Mouse (Mus musculus): ENCODE data around the gene Cmya5.
A peak's percentile ranks its signal among the peaks of the same experiment; 100 is the strongest.

The Cmya5 gene

GRCm38 (mm10) chr13:93061311-93061710 lies 83.2 kb downstream of the Cmya5 start:
- DNase-seq = no peak

- no peak for DNase-seq
Observed at GRCm38 (mm10) chr13:93060437-93060836, 84.1 kb downstream of the Cmya5 start.

- no peak for DNase-seq
Observed at GRCm38 (mm10) chr13:93058551-93059011, 85.9 kb downstream of the Cmya5 start.

- no peak for DNase-seq
Observed at GRCm38 (mm10) chr13:93057492-93058260, 86.8 kb downstream of the Cmya5 start.

- DNase-seq = peak; percentile 11 to 28
Observed at GRCm38 (mm10) chr13:93056091-93056490, 88.4 kb downstream of the Cmya5 start.

- no peak for DNase-seq
Observed at GRCm38 (mm10) chr13:93051483-93051882, 93.0 kb downstream of the Cmya5 start.

- DNase-seq = no peak
Observed at GRCm38 (mm10) chr13:93041021-93041420, 103.5 kb downstream of the Cmya5 start.

- DNase-seq = no peak
Observed at GRCm38 (mm10) chr13:93036218-93036617, 108.3 kb downstream of the Cmya5 start.

- no peak for DNase-seq
Observed at GRCm38 (mm10) chr13:93029337-93029736, 115.2 kb downstream of the Cmya5 start.

GRCm38 (mm10) chr13:93024837-93025236 lies 119.7 kb downstream of the Cmya5 start:
- no peak for DNase-seq

- DNase-seq = no peak
Observed at GRCm38 (mm10) chr13:93022158-93022557, 122.4 kb downstream of the Cmya5 start.

- DNase-seq = no peak
Observed at GRCm38 (mm10) chr13:93012952-93013351, 131.6 kb downstream of the Cmya5 start.

GRCm38 (mm10) chr13:93011315-93011714 lies 133.2 kb downstream of the Cmya5 start:
- no peak for DNase-seq

- DNase-seq = no peak
Observed at GRCm38 (mm10) chr13:93010524-93010923, 134.0 kb downstream of the Cmya5 start.

GRCm38 (mm10) chr13:93007078-93007477 lies 137.4 kb downstream of the Cmya5 start:
- DNase-seq = no peak

GRCm38 (mm10) chr13:93006347-93006746 lies 138.2 kb downstream of the Cmya5 start:
- DNase-seq = peak; percentile 57 to 60

- no peak for DNase-seq
Observed at GRCm38 (mm10) chr13:93004003-93004402, 140.5 kb downstream of the Cmya5 start.

GRCm38 (mm10) chr13:93002456-93002855 lies 142.1 kb downstream of the Cmya5 start:
- peak; percentile 67 to 78 for DNase-seq

GRCm38 (mm10) chr13:93000640-93001351 lies 143.7 kb downstream of the Cmya5 start:
- peak; percentile 71 to 78 for DNase-seq

GRCm38 (mm10) chr13:92999860-93000259 lies 144.7 kb downstream of the Cmya5 start:
- DNase-seq = peak; percentile 28 to 31

GRCm38 (mm10) chr13:92994743-92995142 lies 149.8 kb downstream of the Cmya5 start:
- DNase-seq = no peak

GRCm38 (mm10) chr13:92992823-92993222 lies 151.7 kb downstream of the Cmya5 start:
- no peak for DNase-seq

Measured in cerebellum, postnatal 10 days (tissue).